Mouse (Mus musculus) lung, postnatal 14 days (tissue): Measurements from ENCODE around the gene Fam161a.

ENCODE experiments used
- DNase-seq: peaks from one replicate; pipeline ENCODE4 v3.0.0; 2021

The Fam161a gene

DNA sequence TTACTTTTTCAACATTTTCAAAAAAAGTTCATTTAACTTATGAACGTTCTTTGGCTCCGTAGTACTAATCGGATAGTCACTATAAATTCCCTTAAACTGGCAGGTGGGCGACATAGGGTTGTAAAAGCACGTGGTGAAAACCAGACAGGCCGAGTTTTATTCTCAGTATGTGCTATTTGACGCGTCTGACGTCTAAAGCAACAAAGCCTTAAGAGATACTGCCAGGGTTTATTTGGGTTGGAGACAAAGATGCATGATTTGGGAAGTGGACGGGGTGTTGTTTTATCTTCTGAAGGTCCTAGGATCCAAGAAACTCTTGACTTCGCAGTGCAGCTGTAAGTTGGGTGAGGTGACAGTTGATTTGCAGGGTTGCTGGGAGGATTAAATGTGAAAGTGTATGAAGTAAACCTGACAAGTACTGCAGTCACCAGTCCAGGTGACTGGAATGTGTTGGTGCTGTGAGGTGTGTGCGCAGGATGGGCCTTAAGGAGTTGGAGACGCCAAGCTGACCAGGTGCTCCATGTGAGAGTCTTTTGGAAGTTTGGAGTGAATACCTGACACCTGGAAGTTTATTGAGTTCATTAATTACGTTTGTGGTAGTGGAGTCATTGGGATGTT, 16.0 kb upstream of the Fam161a start:
- no peak for DNase-seq

DNA sequence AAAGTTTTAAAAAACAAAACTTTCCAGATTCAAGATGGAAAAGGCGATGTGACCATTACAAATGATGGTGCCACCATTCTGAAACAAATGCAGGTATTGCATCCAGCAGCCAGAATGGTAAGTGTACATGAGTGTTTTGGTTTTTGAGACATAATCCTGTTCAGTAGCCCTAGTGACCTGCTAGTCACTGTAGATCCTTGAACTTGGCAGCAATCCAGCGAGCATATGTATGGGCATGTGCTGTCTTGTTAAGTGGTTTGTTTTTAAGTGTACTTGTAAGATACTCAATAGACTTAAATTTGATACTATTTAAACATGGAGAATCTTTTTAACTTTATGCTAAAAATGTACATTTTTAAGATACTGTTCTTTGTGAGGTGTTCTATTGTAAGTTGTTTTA, 13.1 kb upstream of the Fam161a start:
- no peak for DNase-seq

DNA sequence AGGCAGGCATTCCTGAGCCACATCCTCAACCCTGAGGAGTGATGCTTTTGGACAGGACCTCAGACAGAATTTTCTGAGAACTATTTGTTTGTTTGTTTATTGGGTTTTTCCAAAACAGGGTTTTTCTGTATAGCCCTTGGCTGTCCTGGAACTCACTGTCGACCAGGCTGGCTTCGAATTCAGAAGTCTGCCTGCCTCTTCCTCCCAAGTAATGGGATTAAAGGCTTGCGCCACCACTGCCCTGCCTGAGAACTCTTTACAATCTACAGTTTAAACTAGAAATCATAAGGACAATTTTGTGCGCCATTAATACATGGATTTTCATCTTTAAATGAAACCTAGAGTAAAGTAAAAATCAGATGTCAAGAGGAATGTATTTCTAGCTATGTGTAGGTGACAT, 11.9 kb upstream of the Fam161a start:
- no peak for DNase-seq

DNA sequence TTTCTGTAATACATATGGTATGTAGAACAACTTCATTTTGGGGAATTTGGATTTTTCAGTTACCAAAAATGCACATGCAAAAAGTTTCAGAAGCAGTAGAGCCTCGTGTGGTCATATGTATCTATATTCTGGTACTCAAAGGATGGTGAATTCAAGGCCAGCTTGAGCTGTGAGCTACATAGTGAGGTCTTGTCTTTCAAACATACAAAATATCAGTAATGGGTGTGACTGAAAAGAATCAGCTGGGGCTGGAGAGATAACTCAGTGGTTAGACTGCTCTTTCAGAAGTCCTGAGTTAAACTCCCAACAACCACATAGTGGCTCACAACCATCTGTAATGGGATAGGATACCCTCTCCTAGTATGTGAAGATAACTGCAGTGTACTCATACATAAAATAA, 9.0 kb upstream of the Fam161a start:
- DNase-seq = no peak

DNA sequence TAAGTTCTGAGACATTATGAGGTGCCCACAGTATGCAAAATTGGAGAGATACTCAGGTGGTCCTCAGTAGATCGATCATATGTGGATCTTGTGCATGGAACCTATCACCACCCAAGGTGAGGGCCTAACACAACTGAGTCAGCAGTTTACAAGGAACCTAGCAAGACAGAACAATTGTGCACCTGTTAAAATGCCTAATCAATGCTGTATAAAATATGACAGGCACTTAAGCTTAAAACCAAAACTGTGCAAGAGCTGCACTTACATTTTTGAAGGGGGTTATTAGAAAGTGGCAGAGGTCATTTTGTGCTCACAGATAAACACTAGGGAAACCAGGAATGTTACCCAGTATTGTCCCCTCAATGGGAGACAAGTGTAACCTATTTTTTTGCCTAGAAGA, 2.1 kb upstream of the Fam161a start:
- no peak for DNase-seq

DNA sequence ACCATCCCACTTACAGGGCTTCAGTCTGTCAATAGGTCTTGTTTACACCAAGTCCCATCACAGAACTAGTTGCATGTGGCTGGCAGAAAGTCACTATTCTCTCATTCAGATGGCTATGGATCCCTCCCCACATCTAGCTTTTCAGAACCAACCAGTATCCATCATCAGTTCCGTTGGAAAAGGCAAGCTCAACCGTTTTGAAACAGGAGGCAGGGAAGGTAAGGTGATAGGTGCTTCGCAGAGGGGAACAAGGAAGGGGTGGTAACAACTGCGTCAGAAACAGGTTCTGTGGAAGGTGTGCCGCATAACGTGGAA, 208 bp upstream of the Fam161a start:
- no peak for DNase-seq

DNA sequence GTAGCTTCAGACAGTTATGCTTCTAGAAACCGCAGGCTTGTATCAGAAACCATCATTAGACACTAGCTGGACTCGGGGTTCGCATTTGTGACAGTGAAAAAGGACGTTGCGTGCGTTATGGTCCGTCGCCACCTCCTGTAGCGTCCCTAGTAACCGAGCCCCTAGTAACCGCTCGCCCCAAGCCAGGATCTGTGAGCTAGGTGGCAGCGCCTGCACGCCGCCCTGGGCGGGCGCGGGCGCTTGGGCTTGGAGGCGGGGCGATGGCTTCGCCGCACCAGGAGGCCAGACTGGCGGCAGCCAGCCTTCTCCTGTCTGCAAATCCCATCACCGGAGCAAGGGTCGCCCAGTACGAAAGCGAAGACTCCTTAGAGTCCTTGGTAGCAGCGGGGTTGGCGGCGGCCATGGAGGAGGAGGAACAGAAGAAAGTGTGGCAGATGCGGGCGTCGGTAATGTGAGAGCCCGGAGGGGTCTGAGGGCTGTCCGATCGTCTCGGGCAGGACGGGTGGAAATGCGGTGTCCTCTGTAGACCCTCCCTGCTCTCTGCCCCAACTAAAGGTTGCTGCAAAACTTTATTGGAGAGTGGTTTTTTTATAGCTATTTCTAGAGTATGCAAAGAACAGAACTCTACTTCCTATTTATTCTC, 971 bp downstream of the Fam161a start:
- peak; percentile 79 for DNase-seq

DNA sequence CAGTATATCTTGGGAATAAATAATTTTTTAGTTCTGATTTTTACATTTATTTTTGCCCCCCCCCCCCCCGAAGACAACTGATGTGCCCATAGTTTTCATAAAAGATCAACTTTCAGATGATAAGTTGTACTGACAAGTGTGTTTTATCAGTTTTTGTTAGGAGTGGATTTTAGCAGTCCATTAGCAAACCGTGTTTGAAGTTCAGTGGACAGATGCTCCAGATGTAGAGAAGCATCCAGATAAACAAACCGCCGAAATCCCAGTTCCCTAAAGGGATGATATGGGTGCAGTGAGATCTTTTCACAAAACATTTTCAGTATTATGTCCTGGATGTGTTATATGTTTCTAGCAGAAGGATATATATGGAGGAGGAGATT, 1.5 kb downstream of the Fam161a start:
- DNase-seq = no peak

DNA sequence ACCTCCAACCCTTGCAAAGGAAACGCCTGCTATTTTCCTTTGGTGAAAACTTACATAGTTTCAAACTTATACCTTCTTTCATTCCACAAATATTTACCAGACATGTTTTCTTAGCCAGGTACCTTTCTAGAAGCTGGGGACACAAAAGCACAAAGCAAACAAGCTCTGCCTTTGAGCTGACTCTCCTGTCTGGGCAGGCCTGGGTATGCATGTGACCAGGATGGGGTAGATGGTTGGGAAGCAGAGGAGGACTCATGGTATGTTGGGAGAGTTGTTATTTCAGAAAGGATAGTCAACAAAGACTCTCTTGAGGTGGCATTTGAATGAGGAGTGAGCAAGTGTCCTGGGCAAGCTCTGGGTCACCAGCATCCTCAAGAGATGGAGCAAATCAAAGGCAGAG, 5.8 kb downstream of the Fam161a start:
- DNase-seq = no peak

DNA sequence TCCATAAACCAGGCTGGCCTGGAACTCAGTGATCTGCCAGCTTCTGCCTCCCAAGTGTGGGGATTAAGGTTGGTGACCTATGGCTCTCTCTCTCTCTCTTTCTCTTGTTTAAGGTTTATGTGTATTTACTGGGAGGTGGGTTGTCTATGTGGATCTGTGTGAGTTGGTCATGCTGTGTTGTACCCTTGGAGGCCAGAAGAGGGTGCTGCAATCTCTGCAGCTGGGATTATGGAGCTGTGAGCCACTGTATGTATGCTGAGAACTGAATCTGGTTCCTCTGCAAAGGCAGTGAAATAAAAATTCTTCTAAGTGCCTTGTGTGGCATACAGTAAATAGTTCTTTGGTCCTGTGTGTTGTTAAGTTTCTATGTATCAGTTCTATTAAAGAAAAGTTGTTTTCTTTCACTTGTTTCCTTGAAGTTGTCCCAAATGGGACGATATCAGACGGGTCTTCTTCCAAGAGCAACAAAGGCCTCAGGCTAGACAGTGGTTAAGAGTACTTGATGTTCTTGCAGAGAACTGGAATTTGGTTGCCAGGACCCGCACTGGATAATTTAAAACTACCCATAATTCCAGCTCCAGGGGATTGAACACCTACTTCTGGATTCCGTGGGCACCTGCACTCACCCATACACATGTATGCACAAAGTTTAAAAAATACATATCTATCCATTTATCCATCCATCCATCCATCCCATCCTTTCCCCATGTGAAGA, 6.4 kb downstream of the Fam161a start:
- DNase-seq = no peak

DNA sequence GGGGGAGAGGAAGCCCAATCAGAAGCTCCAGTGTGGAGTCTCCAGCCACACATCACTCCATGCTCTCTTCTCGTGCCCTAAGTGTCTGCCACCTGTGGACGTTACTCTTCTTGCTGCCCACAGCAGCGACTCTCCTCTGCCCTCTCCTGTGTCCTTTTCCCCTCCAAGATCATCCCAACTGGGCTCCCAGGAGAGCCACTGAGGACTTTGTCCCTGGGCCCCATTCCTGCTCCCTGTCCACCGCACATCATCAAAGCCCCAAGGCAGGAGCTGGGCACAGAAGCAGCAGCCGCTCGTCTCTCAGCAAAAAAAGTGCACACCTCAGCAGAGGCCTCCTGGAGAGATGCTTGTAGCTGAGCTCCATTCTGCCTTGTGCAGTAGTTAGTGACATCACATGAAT, 7.7 kb downstream of the Fam161a start:
- DNase-seq = no peak

DNA sequence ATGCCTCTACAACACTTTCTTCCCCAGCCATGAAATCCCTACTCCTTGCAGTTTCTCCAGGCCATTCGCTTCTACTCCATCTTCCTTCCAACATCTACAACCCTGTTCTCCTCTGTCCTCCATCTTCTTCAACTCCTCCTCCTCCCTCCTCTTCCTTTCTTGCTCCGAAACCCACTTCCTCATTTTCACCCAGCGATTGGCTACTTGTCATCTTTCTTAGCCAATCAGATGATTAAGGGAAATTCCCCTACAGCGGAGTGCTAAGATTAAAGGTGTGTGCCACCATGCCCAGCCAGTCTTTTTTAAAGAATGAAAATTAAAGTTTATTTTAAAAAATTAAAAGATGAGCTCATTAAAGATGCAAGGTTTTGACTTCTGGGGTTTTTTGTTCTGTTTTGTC, 10.6 kb downstream of the Fam161a start:
- DNase-seq = no peak

DNA sequence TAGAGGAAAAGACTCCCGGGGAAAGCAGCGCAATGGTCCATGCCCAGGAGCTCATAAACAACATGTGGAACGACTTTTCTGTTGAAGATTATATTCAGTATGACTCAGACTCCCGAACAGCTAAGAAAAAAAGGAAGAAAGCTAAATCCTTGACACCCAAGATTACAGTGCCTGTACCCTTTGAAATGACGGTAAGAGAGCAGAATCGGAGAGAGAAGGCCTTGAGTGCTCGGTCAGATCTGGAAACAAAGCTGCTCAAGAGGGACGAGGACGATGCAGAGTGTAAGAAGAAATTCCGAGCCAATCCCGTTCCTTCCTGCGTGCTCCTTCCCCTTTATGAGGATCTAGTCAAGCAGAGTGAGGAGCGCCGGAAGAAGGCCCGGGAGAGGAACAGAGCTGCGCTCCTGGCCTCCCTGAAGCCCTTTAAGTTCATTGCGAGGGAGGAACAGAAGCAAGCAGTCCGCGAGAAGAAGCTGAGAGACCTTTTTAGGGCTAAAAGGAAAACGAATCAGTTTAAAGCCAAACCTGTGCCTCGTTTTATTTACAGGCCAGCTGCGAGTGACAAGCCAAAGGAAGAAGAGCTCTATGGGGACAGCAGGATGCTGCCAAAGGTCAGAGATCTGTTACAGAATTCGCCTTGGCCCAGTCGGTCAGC, 12.9 kb downstream of the Fam161a start:
- no peak for DNase-seq

DNA sequence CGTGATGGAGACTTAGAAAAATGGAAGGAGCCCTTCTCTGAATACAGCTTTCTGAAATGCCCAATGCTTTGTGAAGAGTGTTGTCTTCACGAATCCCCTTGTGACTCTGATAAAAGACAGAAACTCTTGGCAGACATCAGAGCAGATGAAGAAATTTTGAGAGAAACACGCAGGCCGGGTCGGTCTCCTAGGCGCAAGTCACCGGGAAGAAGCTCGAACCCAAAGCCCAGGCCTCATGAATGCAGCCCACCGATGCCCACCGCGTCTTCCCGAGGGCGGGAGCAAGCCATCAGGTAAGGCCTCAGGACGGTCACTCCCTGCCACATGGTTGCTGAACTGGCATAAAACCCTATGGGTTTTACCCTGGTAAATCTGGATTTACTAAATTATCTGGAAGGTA, 13.5 kb downstream of the Fam161a start:
- DNase-seq = no peak

DNA sequence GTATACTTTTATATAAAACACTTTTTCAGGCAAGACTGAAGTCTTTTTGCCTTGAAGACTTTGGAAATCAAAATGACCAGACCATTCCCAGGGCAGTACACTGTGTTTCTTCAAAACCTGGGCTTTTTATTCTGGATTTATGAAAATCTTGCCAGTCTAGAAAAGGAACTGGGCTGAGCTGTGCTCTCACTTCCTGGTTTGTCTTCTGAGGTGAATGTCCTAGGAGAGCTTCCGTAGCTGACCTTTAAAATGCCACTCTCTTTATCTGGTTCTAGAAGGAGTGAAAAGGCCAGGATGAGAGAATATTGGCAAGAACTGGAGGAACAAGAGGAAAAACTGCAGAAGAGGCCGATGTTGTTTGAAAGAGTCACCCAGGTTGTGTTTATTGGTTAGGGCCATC, 15.8 kb downstream of the Fam161a start:
- no peak for DNase-seq

DNA sequence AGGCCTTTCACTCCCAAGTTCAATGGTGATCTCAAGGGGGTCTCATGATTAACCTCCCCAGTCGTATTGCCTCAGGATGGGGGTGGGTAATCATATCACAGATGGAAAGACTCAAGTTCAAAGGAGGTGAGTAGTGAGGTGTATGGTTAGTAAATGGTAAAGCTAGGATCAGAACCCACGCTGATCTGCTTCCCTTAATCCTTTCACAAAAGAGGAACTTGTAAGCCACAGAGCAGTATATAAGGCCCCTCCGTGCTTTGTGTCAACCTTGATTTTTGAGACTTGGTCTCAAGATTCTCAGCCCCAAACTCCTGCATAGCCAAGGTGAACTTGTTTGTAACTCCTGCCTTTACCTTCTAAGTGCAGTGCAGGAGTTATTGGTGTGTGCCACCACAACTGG, 16.8 kb downstream of the Fam161a start:
- no peak for DNase-seq

DNA sequence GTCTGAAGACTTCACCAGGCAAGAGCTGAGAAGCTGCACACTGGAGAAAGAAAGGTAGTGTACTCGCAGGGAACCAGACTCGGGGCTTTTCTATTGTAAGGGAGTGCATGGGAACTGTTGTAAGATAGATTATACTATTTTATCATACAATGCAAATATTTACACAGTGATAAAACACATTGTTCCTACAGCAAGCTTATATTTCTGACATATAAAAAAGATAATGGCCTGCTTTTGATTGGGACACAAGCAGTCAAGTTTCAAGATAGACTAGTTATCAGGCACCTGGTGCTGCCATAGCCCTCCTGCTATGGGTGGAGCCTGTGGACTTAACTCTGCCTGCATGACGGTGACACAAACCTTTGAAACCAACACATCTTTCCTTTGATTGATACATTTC, 21.6 kb downstream of the Fam161a start:
- DNase-seq = no peak

DNA sequence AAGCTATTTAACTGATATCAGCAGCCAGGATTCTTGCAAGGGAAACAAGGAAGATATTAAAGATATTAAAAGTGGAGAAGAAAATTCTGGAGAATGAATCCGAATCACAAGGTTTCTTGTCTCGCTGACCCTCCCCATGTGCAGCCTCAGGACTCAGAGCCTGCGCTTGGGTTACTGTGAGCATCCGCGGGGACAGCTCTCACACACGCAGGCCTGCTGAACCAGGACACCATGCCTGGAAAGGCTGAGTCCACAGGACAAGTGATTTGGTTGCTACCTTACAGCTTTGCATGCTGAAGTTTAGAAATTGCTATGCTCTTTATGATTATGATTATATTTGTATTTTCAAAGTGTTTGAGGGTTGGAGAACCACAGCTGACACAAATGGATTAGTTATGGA, 22.1 kb downstream of the Fam161a start:
- no peak for DNase-seq

DNA sequence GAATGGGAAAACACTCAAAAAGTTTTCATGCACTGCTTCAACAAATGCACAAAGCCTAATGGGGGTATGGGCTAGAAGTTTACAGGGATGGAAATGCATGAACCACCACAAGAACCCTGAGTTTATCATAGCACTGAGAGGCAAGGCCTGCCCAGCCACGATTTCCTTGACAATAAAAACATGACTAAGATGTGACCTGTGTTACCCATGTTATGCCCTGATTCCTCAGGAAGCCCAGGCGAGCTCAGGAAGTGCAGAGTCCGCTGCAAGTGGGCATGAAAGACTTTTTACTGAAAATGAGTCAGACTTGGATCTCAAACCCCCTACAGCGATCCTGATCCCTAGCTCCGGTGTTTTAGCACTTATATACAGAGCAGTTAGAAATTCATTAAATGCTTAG, 39.9 kb downstream of the Fam161a start:
- no peak for DNase-seq

DNA sequence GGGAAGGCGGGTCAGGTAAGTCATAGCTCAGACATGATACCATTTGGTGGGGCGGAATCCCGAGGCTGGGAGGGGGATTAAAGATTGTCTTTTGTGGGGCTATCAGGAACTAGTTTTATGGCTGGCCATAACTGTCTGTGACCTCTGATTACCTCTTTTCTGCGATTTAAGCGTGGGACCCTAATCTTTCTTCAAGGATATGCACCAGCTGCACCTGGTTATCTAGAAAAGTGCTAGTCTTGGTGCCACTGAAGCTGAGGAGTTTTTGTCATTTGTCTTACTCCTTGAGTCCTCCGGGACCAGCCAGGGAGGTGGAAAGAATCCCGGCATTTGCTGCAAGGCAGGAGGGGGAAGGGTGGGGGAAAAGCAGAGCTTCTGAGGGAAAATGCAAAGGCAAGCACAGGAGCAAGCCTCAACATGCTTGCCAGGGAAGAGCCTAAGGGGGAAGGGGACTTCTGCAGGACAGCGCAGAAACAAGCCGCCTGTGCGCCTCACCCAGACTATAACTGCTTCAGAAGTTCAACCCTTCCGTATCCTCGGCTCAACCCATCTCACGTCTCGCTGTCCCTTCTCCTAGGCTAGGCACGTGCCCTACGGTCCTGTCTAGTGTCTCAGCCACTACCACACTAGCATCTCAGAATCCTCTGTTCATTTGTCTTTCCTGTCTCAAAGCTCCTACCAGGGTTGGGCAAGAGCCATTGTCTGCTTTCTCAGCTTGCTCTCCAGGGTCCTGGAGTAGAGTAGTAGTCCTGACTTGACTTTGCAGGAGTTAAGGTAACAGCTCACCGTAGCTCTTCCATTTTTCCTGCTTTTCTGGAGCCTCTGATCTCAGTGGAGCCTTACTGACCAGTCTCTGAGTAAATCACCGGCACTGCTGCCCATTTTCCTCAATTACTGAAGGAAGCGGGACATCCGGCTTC, 40.6 kb downstream of the Fam161a start:
- no peak for DNase-seq

DNA sequence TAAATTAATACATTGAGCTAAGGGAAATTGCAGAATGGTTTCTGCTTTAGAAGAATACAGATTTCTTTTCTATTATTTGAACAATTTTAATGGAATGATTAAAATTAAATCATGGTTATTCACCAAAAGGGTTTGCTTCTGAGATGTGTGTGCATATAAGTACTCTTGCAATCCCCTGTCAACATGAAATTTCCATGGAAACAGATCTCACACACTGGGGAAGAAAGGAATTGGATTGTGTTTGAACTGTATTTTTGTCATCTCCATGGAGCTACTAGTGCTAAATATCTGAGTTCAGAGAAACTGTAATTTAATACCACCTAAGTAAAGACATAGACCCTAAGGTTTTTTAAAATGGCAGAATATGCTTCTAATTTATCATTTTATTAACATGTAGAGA, 42.3 kb downstream of the Fam161a start:
- DNase-seq = no peak

DNA sequence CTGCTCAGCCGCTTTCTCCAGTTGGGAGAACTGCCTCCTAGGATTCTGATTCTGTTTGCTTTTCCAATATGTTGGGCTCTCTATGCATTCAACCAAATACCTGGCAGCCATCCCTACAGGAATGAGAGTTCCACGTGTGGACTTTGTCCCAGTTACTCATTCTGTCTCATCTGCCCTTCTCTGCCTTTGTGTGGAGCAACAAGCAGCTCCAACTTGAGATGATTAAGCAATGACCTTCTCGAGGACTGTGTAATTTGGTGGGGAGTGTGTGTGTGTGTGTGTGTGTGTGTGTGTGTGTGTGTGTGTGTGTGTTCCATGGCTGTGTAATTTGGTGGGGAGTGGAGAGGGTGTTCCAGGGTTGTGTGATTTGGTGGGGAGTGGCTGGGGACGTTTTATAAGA, 45.0 kb downstream of the Fam161a start:
- DNase-seq = no peak

DNA sequence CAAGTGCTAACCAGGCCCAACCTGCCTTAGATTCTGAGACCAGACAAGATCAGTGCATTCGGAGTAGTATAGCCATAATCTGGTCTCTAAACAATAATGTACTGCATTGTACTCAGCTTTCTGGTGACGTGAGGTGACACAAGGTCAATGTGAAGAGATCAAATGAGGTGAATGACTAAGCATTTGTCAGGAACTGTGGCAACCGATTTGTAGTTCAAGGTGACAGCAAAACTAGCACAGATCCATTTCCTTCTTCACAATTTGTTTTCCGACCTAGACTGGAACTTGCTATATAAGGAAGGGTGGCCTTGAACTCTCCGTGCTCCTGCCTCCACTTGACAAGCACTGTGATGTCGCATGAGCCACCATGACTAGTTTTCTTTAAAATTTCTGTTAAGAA, 55.8 kb downstream of the Fam161a start:
- no peak for DNase-seq
